Mouse (Mus musculus) cerebellum, adult 2 months (tissue): Measurements from ENCODE around the gene Tet2.

Experiments used
- CTCF ChIP-seq: fragments of 200-500 bp; IDR thresholded peaks from 2 replicates; pipeline ENCODE4 v1.5.1; 2011; ENCODE audit warnings: low read depth, mild to moderate bottlenecking, control low read depth, low read length, moderate library complexity, borderline replicate concordance; ENCODE audit not compliant: insufficient read depth
- POLR2A ChIP-seq: fragments of 200-500 bp; IDR thresholded peaks from 2 replicates; pipeline ENCODE4 v1.6.1; 2011; ENCODE audit warnings: low read length, control low read depth, borderline replicate concordance; ENCODE audit not compliant: insufficient read depth

DNA sequence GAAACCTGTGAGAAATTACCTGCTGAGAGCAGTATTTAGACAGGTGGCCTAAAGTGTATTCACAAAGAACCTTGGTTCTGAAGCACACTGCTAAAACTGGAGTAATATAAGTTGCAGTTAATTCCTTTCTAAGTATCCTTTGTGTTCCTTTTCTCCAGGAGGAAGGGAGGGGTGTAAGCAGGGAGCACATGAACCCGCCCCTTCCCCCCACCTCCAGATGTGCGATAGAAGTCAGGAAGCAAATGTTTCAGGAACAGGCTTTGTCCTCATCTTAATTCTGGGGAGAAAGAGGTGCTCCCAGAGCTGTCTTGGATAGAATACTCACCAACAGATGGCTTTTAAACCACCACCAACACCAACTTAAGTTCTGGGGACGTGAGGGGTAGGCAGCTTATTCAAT is 82.9 kb downstream of the Tet2 start:
- no peak for TF ChIP-seq POLR2A
- no peak for TF ChIP-seq CTCF
